Mouse (Mus musculus) cerebellum, adult 2 months (tissue): ENCODE results near the gene H2-M1.

Source experiments
- CTCF ChIP-seq: fragments of 200-500 bp; IDR thresholded peaks from 2 replicates; pipeline ENCODE4 v1.5.1; 2011; ENCODE audit warnings: low read depth, mild to moderate bottlenecking, control low read depth, low read length, moderate library complexity, borderline replicate concordance; ENCODE audit not compliant: insufficient read depth
- POLR2A ChIP-seq: fragments of 200-500 bp; IDR thresholded peaks from 2 replicates; pipeline ENCODE4 v1.6.1; 2011; ENCODE audit warnings: low read length, control low read depth, borderline replicate concordance; ENCODE audit not compliant: insufficient read depth

DNA sequence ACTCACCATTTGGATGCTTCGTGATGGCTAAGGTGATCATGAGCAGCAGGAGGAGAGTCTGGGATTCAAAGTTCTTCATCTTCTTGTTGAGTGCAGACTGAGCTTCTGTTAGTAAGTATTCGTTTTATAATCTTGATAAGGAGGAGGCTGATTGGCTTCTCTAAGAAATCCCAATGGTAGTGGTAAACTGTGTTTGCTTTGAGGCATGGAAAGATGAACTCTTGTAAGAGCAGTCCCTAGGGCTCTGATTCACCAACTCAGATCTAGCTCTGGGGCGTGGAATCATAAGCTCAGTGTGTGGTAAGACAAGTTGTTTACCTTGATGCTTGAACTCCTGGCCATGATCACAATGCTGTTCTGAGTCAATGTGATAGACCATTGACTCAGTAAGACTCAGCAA lies at the start of gene H2-M1:
- TF ChIP-seq CTCF: no peak
- TF ChIP-seq POLR2A: no peak
